Mouse (Mus musculus) R1 (cell line): Measurements from ENCODE around the gene Cfap52.
A peak's percentile ranks its signal among the peaks of the same experiment; 100 is the strongest.

Experiments used
- DNase-seq: peaks from one replicate; pipeline ENCODE4 v3.0.0-alpha.2; 2018; ENCODE audit warnings: low read depth, low spot score

Cfap52 gene

DNA sequence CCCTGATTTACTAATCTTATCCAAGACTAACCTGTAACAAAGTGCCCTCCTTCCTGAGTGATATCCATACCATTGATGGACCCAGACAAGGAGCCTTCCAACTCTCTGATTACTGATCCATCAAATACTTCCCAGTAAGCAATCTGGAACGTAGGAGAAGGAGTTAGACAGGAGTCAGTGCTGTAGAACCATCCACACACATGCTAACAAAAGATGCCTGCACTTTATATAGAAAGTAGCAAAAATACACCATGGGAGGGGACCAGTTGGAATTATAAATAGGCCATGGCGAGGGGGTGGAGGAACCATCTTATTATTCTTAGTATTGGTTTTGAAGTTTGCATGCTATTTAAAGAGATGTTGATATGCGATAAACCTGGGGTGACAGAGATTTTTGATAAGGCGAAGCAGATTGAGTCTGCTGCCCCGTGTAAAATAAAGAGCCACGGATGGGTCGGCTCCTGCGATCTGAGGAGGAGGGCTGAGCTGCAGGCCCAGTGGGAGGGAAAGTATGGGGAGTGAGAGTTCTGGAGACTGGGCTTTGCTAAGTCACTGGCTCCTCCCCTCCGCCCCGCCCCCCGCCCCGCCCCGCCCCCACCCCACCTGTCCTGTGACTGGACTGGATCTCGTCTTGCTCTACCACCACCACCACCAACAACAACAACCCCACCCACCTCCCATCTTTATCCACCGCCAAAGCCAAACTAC lies 38.9 kb downstream of the Cfap52 start:
- peak; percentile 67 for DNase-seq

DNA sequence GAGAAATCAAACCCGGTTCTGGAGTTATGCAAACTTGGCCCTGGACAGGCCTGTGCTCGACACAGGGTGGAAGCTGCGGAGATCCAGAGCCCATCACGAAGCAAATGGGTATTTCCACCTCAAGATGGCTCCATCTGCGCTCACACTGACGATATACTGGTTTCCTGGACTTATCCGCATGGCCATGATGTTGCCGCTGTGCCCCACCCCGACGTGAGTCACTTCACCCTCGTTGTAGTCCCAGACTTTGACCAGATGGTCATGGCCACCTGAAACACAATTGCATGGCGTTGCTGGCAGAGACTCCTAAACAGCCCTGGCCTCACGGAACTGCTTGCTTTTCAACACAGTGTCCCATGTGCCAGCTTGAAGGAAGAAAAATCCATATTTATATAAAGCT lies 40.5 kb downstream of the Cfap52 start:
- no peak for DNase-seq

DNA sequence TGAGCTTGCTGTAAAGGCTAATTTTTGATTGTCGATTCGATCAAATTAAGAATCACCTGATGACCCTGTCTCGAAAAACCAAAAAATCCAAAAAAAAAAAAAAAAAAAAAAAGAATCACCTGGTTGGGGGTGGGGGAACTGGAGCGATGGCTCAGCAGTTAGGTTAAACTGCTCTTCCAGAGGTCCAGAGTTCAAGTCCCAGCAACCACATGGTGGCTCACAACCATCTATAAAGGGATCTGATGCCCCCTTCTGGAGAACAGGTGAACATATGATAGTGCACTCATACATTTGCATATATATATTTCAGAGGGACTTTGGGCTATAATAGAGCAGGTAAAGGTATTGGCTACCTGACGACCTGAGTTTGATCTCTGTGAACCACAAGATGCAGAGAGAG lies 41.7 kb downstream of the Cfap52 start:
- DNase-seq: peak; percentile 61

DNA sequence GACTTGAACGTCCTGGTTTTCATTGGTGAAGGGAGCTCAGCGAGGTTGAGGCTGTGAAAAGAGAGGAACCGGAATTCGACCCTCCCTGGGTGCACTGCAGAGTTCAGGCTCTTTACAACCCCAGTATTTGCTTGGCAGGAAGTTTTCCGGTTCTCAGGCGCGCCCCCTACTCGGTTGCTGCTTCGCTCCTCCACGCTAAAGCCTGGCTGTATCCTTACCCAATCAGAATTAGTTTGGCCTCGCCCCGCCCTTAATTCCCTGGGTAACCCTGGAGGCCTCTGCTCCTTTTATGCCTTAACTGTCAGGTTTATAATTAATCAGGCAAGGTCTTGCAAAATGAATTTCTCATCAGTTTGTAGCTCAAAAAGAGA lies 42.7 kb downstream of the Cfap52 start:
- peak; percentile 92 for DNase-seq

DNA sequence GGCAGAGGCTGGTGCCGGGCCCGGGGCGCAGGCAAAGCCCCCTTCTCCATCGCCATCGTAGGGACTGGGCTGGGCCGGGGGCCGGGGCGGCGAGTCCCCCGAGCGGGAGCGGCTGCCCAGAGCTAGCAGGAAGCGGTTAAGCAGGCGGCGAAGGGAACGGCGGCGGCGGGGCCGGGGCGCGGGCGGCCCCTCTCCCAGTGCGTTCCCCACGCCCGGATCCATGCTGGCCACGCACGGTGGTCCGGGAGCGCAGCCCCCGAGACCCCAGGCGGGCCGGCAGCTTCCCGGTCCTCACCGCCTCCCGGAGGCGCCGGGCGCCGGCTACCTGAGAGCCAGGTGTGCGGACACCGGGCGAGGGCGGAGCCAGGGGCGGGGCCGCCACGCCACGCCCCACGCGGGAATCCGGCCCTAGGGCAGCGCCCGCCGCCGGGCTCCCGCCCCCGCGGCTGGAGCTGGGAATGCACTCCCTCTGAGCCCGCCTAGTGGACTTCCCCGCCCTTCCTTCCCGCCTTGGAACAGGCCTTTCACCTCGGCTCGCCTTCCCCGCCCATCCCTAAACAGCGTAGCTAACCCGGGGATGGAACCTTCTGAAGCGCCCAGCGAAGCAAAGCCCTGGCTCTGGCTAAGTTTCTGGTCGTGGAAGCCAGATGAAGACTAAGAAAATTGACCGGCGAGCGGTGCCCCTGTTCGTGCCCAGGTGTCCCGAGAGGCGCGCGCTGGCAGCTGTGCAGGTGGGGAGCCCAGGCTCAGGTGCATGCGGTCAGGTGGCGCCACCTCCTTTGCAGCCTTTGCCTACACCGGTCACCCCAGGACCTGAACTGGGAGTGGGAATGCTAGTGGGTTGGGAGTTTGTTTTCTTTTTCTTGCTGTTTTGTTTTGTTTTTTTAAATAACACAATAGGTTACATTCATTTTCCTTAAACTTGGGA lies 43.4 kb downstream of the Cfap52 start, which contains the start of gene Usp43:
TSS of gene Usp43 (minus strand) at position 327 of the 928 bp plus-strand sequence.
- DNase-seq: peak; percentile 90

DNA sequence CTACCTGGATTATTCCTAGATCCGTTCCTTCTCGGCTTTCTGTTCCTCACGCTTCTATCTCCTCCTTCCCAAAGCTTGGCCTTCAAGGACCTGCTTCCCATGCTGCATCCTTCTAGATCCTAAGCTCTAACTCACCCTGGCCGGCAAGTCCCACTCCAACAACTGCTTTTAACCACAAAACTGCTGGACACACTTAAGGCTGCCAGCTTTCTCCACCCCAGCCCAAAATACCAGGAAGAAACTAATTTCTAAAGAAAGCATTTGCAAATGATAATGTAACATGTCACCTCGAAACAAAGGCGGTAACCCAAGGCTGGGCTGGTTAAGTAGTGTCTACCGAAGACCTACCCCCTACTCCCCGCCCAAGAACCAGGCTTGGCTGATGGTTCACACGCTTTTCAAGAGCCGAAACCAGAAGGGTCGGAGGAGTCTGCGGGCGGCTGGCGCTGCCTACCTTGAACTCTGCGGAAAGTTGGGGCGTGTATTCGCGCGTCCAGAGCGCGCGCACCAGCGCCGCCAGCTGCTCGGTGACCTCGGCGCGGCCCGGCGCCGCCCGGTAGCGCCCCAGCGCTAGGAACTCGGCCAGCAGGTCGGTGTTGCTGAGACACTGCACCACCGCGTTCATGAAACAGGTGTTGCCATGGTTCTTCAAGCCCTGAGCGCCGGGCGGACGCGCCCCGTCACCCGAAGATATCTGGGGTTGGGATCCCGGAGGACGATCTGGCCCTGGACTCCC lies 44.2 kb downstream of the Cfap52 start:
- DNase-seq: peak; percentile 82

DNA sequence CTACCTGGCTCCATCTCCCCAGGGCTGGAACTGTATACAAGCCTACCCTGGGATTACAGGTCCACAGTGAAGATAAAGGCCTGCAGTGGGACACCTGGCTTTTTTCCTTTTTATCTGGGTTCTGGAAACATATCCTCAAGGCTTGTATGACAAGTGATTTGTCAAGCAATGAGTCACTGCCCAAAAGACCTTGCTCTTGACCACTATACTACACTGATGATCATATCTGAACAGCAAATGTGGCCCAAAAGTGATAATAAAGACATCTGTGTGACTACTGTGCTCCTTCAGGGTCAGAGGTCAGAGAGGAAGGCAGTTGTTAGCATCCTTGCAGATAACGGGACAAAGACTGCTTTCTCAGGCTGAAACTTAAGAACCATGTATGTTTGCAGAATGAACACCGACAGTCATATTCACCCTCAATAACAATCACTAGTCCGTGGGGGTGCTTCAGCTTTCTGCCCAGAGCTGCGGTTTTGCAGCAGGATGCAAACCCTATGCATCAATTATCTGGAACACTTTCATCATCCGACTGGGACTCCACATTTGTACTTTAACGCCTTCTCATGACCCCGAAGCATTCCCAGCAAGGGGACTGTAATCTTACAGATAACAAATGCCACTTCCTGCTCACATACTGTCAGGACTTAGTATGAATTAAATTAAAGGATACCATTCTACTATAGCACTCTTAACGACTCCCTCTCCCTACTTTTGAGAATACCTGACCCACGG lies 45.1 kb downstream of the Cfap52 start:
- no peak for DNase-seq

DNA sequence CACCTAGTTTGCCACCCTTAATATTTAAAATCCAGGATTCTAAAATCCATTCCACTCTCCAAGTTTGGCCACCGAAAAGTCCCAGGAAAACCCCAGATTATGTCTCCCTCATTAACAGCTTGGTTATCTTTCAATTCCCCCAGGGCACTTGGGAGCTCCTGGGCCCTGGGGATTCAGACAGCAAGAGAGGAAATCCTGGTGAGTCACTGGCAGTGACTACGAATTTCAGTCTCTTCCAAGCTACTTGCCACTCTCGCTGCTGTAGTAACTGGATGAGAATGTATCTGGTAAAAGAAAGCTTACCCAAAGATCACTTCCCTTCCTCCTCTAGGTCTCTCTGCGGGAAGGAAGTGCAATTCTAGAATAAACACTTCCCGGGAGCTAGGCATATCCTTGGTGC lies 45.9 kb downstream of the Cfap52 start:
- DNase-seq: no peak

DNA sequence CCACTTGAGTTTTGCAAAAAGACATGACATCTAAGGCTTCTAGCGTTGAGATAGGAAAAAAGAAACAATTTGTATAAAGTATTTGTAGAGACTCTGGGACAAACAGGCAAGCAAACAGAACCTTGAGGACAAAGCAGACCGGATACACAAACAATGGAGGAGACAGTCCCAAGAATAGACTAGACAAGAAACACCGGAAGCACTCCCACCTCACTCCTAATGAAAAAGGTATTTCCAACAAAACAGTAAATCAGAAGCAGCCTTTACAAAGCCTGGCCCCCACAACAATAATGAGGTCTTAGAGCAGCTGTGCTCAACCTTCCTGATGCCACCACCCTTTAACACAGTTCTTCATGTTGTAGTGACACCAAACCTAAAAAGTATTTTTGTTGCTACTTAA lies 48.3 kb downstream of the Cfap52 start:
- peak; percentile 43 for DNase-seq

DNA sequence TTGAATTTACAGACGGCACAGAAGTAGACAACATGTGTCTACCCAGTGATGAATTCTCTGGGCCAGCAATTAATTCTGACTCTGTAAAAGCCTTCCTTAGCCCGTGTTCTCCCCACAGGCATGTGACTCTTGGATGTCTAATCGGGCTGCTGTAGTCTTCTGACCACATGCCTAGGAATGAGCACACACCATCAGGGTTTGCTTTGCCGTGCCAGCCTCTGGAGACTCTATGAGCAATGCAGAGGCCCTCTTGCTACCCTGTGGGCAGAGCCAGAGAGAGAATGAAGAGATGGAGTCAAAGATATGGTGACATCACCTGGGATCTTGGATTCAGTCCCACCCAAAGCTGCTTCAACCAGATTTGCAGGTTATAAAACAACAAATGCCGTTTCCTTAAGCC lies 54.4 kb downstream of the Cfap52 start:
- DNase-seq: no peak

DNA sequence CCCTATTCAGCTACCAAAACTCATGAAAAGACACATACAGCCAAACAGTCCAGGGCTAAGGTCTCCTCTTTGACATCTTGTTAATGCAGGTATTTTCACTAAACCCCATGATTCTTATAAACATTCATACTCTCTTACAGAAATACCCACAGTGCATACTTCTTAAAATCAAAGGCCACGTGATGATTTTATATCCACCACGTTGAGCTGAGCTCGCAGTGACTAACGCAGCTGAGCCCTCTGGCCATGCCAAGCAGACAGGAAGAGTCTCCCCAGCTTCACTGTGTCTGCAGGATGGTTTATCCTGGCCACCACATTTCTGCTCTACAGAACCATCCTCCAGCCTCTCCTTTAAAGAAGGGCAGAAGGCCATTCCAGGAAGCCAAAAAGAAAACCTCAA lies 61.7 kb downstream of the Cfap52 start:
- no peak for DNase-seq

DNA sequence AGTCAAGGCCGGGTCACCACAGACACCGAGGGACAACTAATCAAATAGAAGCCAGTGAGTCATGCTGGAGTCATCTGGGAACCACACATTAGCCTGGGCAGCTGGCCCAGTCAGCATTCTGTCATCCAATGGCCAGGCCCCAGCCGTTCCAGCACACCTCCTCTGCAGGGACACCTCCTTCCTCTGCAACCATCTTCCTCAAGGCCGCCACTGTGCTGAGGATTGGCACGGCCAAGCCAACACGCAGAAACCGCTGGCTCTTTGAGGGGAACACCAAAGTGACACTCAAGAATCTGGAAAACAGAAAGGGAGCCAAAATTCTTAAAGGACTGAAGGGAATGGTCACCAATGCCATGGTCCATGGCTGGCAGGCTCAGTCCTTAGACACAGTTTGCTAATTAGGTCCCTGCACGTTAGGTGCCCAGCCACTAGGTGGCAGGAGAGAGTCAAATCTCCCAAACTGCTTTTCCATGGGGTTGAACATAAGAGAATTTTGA lies 68.3 kb downstream of the Cfap52 start:
- peak; percentile 30 for DNase-seq

DNA sequence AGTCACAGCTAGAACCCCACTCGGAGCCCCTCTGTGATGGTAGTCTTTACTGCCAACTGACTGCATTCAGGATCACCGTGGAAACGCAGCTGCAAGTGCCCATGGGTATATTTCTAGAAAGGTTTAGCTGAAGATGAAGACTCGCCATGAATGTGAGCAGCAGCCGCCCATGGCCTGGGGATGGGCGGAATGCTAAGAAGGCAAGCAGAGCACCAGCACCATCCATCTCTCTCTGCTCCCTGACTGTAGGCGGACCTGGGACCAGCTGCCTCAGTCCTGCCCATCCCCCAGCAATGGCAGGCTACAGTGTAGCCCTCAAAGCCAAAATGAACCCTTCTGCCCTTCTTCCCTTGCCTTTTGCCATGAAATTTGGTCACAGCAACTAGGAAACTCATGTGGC lies 69.8 kb downstream of the Cfap52 start:
- DNase-seq: no peak

DNA sequence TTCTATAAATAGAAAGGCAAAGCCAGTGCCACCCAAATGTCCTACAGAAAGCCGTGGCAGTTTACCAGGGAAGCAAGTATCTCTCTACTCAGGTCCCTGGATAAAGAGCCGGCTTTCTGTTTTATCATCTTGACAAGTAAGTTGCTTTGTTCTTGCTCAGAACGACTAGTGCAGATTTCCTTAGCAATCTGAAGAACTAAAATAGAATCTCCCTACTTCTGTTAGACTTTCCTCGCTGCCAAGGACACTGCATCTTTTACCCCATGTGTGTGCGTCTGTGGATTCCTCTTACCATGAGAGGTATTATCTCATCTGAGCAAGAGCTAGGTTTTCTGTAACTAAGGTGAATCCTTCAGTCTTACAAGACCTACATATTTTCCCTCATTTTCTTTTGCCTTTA lies 76.9 kb downstream of the Cfap52 start:
- no peak for DNase-seq

DNA sequence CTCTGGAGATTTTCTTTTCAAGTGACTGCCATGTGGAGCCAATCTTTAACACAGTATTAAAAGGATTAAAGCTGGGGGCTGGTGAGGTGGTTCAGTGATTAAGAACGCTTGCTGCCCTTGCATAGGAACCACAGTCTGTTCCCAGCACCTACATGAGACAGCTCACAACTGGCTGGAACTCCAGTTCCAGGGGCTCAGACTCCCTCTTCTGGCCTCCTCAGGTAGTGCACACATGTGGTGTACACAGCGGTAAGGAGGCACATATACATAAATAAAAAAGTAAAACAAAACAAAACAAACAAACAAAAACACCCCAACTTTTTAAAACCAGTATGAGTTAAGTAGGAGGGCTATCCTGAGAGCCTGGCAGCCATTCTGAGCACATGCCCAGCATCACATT lies 79.5 kb downstream of the Cfap52 start:
- peak; percentile 56 for DNase-seq
